ENCODE assay signal across 8 mouse cellular contexts in the genomic region with DNA sequence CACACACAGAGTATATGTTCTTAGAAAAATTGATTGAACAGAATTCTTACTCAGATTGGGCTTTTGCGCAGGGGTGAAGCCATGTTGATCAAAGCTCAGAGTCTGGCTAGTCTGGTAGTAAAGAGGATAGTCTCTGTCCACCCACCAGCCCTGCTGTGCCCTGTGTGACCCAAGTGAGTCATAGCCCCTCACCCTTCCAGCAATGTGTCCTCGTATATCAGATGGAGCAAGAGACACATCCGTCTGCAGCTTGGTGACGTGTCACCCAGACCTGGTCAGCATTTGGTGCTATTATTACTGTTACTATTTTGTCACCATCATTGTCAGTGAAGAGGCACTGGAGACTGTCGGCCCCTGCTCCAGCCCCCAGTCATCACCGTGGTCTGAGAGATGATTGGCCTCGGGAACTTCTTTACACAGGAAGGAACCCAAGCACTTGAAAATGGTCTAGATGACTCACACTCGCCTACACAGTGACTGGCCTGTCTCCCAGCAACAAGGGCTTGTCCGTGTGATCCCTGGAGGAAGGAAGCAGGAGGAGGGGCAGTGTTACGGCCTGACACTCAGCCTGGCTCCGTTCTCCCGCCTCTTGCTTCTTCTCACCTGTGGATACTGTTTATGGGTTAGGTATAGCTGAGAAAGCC. TPM values are rescaled to one million over a fixed set of nuclear protein-coding genes. Genes with fewer than 3 reads are reported as not detected.
DNase-seq lines count a peak whose midpoint lies in the region; ATAC-seq and TF ChIP-seq lines count a peak whose summit lies in the region.

No protein-coding gene starts in this region.

- no peak overlapping the region for H3K4me3 ChIP-seq in kidney, adult 2 months (ENCODE audit: insufficient read depth, low read depth, low read length)
- H3K4me3 ChIP-seq in heart, embryonic 10.5 days = peak overlapping the region; percentile 16; the same call in 1 of the 2 replicates
- no peak overlapping the region for H3K4me3 ChIP-seq in forebrain, embryonic 16.5 days (replicated peaks; ENCODE audit: low read length)

- peak; percentile 51 for DNase-seq in kidney, adult 2 months
- DNase-seq in kidney, adult 18-20 months = no peak
- peak; percentile 95 for DNase-seq in heart, embryonic 10.5 days (ENCODE audit: low spot score)
- peak; percentile 27 to 51 for DNase-seq in kidney, postnatal 4 days
- peak; percentile 42 for DNase-seq in skeletal muscle tissue, adult 2 months (ENCODE audit: low read depth, low spot score)
- DNase-seq in cerebellum, adult 18-20 months = no peak
- no peak for DNase-seq in left cerebral cortex, adult 11 months (ENCODE audit: low spot score)

- no peak overlapping the region for H3K4me2 ChIP-seq in forebrain, embryonic 16.5 days (ENCODE audit: low read length)

- no peaks in the 10 kb centered on the region; the same call in 1 of the 2 replicates for H3K36me3 ChIP-seq in kidney, adult 2 months (ENCODE audit: control insufficient read depth, insufficient read depth, low read length)
- H3K36me3 ChIP-seq in heart, embryonic 10.5 days = peaks cover 25% of the 10 kb centered on the region
- H3K36me3 ChIP-seq in forebrain, embryonic 16.5 days (ENCODE audit: control insufficient read depth, insufficient read depth) = peaks cover 25% of the 10 kb centered on the region

- no peaks in the 10 kb centered on the region for H3K27me3 ChIP-seq in kidney, adult 2 months (replicated peaks; ENCODE audit: control insufficient read depth, insufficient read depth, low read length)
- no peaks in the 10 kb centered on the region for H3K27me3 ChIP-seq in heart, embryonic 10.5 days (ENCODE audit: insufficient read depth, poor library complexity, severe bottlenecking)
- H3K27me3 ChIP-seq in forebrain, embryonic 16.5 days (replicated peaks; ENCODE audit: control insufficient read depth, insufficient read depth, low read length) = no peaks in the 10 kb centered on the region

- H3K27ac ChIP-seq in kidney, adult 2 months (ENCODE audit: insufficient read depth, low read depth, low read length) = no peak overlapping the region
- peak overlapping the region; percentile 78 for H3K27ac ChIP-seq in heart, embryonic 10.5 days
- H3K27ac ChIP-seq in forebrain, embryonic 16.5 days (ENCODE audit: low read length) = no peak overlapping the region

- H3K4me1 ChIP-seq in kidney, adult 2 months (ENCODE audit: control insufficient read depth, insufficient read depth, low read length) = 0 out of 2 replicates have a peak, but pooled peaks cover 5% of the 10 kb centered on the region
- peaks cover 49% of the 10 kb centered on the region for H3K4me1 ChIP-seq in heart, embryonic 10.5 days
- H3K4me1 ChIP-seq in forebrain, embryonic 16.5 days (replicated peaks; ENCODE audit: control insufficient read depth, insufficient read depth, low read length) = no peaks in the 10 kb centered on the region

- TF ChIP-seq POLR2A in kidney, adult 2 months (IDR thresholded peaks at IDR 0.05; ENCODE audit: low read depth, low read length) = no peak

- ATAC-seq in forebrain, embryonic 16.5 days = no peak

- H3K9ac ChIP-seq in forebrain, embryonic 16.5 days (replicated peaks; ENCODE audit: low read depth, low read length) = no peak overlapping the region

- 52% methylated on average over 12 of the region's 12 CpGs for WGBS in kidney, adult 2 months
- WGBS in heart, embryonic 10.5 days = 27% methylated on average over 12 of the region's 12 CpGs
- 85% methylated on average over 12 of the region's 12 CpGs for WGBS in forebrain, embryonic 16.5 days

- no peaks in the 10 kb centered on the region for H3K9me3 ChIP-seq in heart, embryonic 10.5 days
- no peaks in the 10 kb centered on the region for H3K9me3 ChIP-seq in forebrain, embryonic 16.5 days (ENCODE audit: control insufficient read depth, low read length)

- no peak for TF ChIP-seq CTCF in kidney, adult 2 months (conservative IDR thresholded peaks at IDR 0.05; ENCODE audit: insufficient read depth, insufficient read length, low read depth, low read length)

RNA-seq across cellular contexts. Expression of gene Specc1l, which starts 41.5 kb away (rescaled TPM):
- polyA plus RNA-seq in kidney, adult 2 months (2012; rRNA removed) = 14.0 and 15.6 TPM in 2 replicates
- 27.4 and 27.5 TPM in 2 replicates for polyA plus RNA-seq in heart, embryonic 10.5 days (2016; fragmentation: Nextera tagmentation; extraction: Ambion mirVana)
- polyA plus RNA-seq in forebrain, embryonic 16.5 days (2015; fragmentation: Nextera tagmentation; extraction: Ambion mirVana) = 42.5 and 48.8 TPM in 2 replicates

Comparison
In these comparisons a context has a peak if more than half of its experiments do, and no peak if none do; other contexts are left out.
1. DNase-seq: peak in kidney, adult 2 months (single experiment), heart, embryonic 10.5 days (single experiment), kidney, postnatal 4 days (2 of 2) and skeletal muscle tissue, adult 2 months (single experiment); none in kidney, adult 18-20 months (single experiment), cerebellum, adult 18-20 months (0 of 2) and left cerebral cortex, adult 11 months (single experiment).